Mouse (Mus musculus): ENCODE results near the gene Uspl1. TPM values are rescaled to one million over a fixed set of nuclear protein-coding genes. Genes with fewer than 3 reads are reported as not detected.

Uspl1 gene
- polyA plus RNA-seq, 1 experiment from 2014 or later: 15.5 TPM

- Histone ChIP-seq H3K27me3 (ENCODE audit: control insufficient read depth, insufficient read depth, low read length) (no peaks in the 10 kb centered on the region), H3K9me3 (ENCODE audit: control insufficient read depth, low read length) (no peaks in the 10 kb centered on the region), H3K4me1 (replicated peaks; ENCODE audit: control insufficient read depth, insufficient read depth) (no peaks in the 10 kb centered on the region), H3K4me2 (replicated peaks; ENCODE audit: low read depth) (no peak overlapping the region), H3K36me3 (ENCODE audit: control insufficient read depth, insufficient read depth, low read length) (peaks cover 7% of the 10 kb centered on the region; the same call in 1 of the 2 replicates), H3K4me3 (ENCODE audit: low read depth, low read length) (no peak overlapping the region), H3K9ac (ENCODE audit: low read length) (no peak overlapping the region), H3K27ac (replicated peaks) (no peak overlapping the region)
- DNase-seq (ENCODE audit: low spot score) (no peak), ATAC-seq (ENCODE audit: low FRiP score, low TSS enrichment) (no peak)
- TF ChIP-seq CTCF (IDR thresholded peaks at IDR 0.05; ENCODE audit: low read depth) (no peak), EP300 (optimal IDR thresholded peaks at IDR 0.05) (no peak)
- 87% methylated on average over 3 of the region's 3 CpGs for WGBS
Measured at GRCm38 (mm10) chr5:149219493-149219892, 35.3 kb downstream of the Uspl1 start.

GRCm38 (mm10) chr5:149221355-149221754 lies 37.2 kb downstream of the Uspl1 start:
- Histone ChIP-seq H3K4me2 (replicated peaks; ENCODE audit: low read depth) (no peak overlapping the region), H3K27ac (replicated peaks) (no peak overlapping the region), H3K4me3 (ENCODE audit: low read depth, low read length) (no peak overlapping the region), H3K27me3 (ENCODE audit: control insufficient read depth, insufficient read depth, low read length) (no peaks in the 10 kb centered on the region), H3K36me3 (ENCODE audit: control insufficient read depth, insufficient read depth, low read length) (no peaks in the 10 kb centered on the region; the same call in 1 of the 2 replicates), H3K4me1 (replicated peaks; ENCODE audit: control insufficient read depth, insufficient read depth) (no peaks in the 10 kb centered on the region), H3K9me3 (ENCODE audit: control insufficient read depth, low read length) (no peaks in the 10 kb centered on the region), H3K9ac (ENCODE audit: low read length) (no peak overlapping the region)
- DNase-seq (ENCODE audit: low spot score): no peak
- TF ChIP-seq CTCF (IDR thresholded peaks at IDR 0.05; ENCODE audit: low read depth) (no peak), EP300 (optimal IDR thresholded peaks at IDR 0.05) (no peak)
- no peak for ATAC-seq (ENCODE audit: low FRiP score, low TSS enrichment)
- WGBS: 86% methylated on average over 4 of the region's 4 CpGs

- no peak overlapping the region for H3K4me3 ChIP-seq (ENCODE audit: low read depth, low read length)
- H3K27ac ChIP-seq (replicated peaks): no peak overlapping the region
- no peaks in the 10 kb centered on the region for H3K36me3 ChIP-seq (ENCODE audit: control insufficient read depth, insufficient read depth, low read length)
- WGBS: 14% methylated on average over 7 of the region's 7 CpGs
- ATAC-seq (ENCODE audit: low FRiP score, low TSS enrichment): no peak
- no peak overlapping the region for H3K9ac ChIP-seq (ENCODE audit: low read length)
- H3K9me3 ChIP-seq (ENCODE audit: control insufficient read depth, low read length): no peaks in the 10 kb centered on the region
- TF ChIP-seq EP300 (optimal IDR thresholded peaks at IDR 0.05) (no peak), CTCF (IDR thresholded peaks at IDR 0.05; ENCODE audit: low read depth) (no peak)
- no peak for DNase-seq (ENCODE audit: low spot score)
- H3K4me2 ChIP-seq (replicated peaks; ENCODE audit: low read depth): no peak overlapping the region
- H3K4me1 ChIP-seq (replicated peaks; ENCODE audit: control insufficient read depth, insufficient read depth): no peaks in the 10 kb centered on the region
- H3K27me3 ChIP-seq (ENCODE audit: control insufficient read depth, insufficient read depth, low read length): no peaks in the 10 kb centered on the region
Measured at GRCm38 (mm10) chr5:149224666-149225065, 40.5 kb downstream of the Uspl1 start.

GRCm38 (mm10) chr5:149228700-149229618 lies 44.8 kb downstream of the Uspl1 start:
- H3K4me3 ChIP-seq (ENCODE audit: low read depth, low read length): peak overlapping the region; percentile 47
- H3K27ac ChIP-seq (replicated peaks): peak overlapping the region; percentile 91
- TF ChIP-seq EP300 (optimal IDR thresholded peaks at IDR 0.05) (peak; percentile 48), CTCF (IDR thresholded peaks at IDR 0.05; ENCODE audit: low read depth) (no peak; the same call in 1 of the 2 replicates)
- no peaks in the 10 kb centered on the region for H3K36me3 ChIP-seq (ENCODE audit: control insufficient read depth, insufficient read depth, low read length)
- 2% methylated on average over 55 of the region's 55 CpGs for WGBS
- no peaks in the 10 kb centered on the region for H3K27me3 ChIP-seq (ENCODE audit: control insufficient read depth, insufficient read depth, low read length)
- H3K4me2 ChIP-seq (replicated peaks; ENCODE audit: low read depth): peak overlapping the region; percentile 56
- no peaks in the 10 kb centered on the region for H3K4me1 ChIP-seq (replicated peaks; ENCODE audit: control insufficient read depth, insufficient read depth)
- ATAC-seq (ENCODE audit: low FRiP score, low TSS enrichment) (peak; percentile 100), DNase-seq (ENCODE audit: low spot score) (peak; percentile 99)
- no peaks in the 10 kb centered on the region for H3K9me3 ChIP-seq (ENCODE audit: control insufficient read depth, low read length)
- H3K9ac ChIP-seq (ENCODE audit: low read length): peak overlapping the region; percentile 66

- H3K4me1 ChIP-seq (replicated peaks; ENCODE audit: control insufficient read depth, insufficient read depth): no peaks in the 10 kb centered on the region
Measured at GRCm38 (mm10) chr5:149229619-149230339, 45.6 kb downstream of the Uspl1 start.

More at GRCm38 (mm10) chr5:149229619-149230339, 45.6 kb downstream of the Uspl1 start:
- Histone ChIP-seq H3K9ac (ENCODE audit: low read length) (peak overlapping the region; percentile 66), H3K4me2 (replicated peaks; ENCODE audit: low read depth) (peak overlapping the region; percentile 56), H3K36me3 (ENCODE audit: control insufficient read depth, insufficient read depth, low read length) (no peaks in the 10 kb centered on the region), H3K9me3 (ENCODE audit: control insufficient read depth, low read length) (no peaks in the 10 kb centered on the region), H3K27me3 (ENCODE audit: control insufficient read depth, insufficient read depth, low read length) (no peaks in the 10 kb centered on the region), H3K27ac (replicated peaks) (peak overlapping the region; percentile 91), H3K4me3 (ENCODE audit: low read depth, low read length) (peak overlapping the region; percentile 47)
- no peak for DNase-seq (ENCODE audit: low spot score)
- 72% methylated on average over 18 of the region's 18 CpGs for whole genome bisulfite sequencing
- TF ChIP-seq CTCF (IDR thresholded peaks at IDR 0.05; ENCODE audit: low read depth) (no peak), EP300 (optimal IDR thresholded peaks at IDR 0.05) (no peak)
- no peak for ATAC-seq (ENCODE audit: low FRiP score, low TSS enrichment)

Measured in stomach, postnatal 0 days (tissue).